Mouse (Mus musculus) cerebellum, adult (tissue): Measurements from ENCODE around the gene Mpped1.

ENCODE experiments used
- ATAC-seq: cut with Nextera tagmentation; 2 replicates; pipeline ENCODE4 v1.9.2; 2017; ENCODE audit warnings: mild to moderate bottlenecking, moderate library complexity, mixed read lengths; ENCODE audit not compliant: insufficient number of reproducible peaks, low FRiP score, low TSS enrichment

Mpped1 gene

GRCm38 (mm10) chr15:83779387-83779786 is at the start of gene Mpped1:
Gene Mpped1, plus strand, starts transcription at chr15:83779467.
- ATAC-seq = no peak

- no peak for ATAC-seq
These were observed 38.4 kb upstream of the Mpped1 start for GRCm38 (mm10) chr15:83740676-83741422.

DNA sequence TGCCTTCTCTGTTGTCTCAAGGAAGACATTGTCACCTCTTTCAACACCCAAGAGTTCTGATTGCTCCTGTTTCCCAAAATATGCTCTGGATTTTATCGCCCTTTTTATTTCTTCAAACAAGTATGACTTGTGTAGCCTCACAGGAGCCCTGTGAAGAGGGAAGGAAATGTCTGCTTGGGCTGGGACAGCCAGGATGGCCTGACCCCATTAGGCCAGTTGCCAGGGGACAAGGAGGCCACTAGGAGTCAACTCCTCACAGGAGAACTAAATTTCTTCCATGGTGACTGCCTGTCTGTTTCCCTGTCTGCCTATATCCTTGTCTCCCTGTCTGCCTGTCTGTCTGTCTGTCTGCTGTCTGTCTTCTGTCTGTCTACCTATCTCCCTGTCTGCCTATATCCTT is 37.2 kb upstream of the Mpped1 start:
- ATAC-seq = no peak

- no peak for ATAC-seq
These were observed 33.0 kb upstream of the Mpped1 start for GRCm38 (mm10) chr15:83746311-83746710.

DNA sequence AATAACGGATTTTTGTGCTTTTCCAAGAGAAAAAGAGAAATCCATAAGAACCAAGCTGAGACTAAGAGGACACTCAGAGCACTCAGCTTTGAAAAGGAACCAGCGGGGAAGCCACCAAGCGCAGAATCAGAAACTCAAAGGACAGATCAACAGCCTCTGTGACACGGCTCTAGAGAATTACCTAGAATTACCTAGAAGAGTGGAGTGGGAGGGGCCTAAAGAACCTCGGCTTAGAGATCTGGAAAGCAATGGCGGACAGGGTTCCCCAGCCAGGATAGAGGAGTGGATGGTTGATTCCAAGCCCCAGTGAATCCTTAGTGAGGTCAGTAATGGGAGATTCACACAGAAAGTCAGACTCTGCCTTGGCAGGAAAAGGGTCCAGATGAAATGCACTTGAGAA is 30.3 kb upstream of the Mpped1 start:
- ATAC-seq = no peak

DNA sequence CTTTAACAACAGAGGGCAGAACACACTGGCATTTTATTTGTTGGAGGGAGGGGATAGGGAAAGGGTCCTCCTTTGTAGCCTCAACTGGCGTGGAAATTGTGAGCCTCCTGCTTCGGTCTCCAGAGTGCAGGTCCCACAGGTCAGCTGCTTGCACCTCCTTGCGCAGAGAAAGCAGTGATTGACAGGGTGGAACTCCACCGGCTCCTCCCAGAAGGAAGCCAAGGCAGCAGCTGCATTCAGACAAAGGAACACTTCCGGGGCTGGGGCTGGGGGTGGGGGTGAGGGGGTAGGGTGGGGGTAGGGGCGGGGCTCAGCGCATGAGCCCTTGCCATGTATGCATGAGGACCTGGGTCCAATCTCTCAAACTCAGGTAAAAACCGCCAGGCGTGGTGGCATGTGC is 29.8 kb upstream of the Mpped1 start:
- ATAC-seq = no peak

DNA sequence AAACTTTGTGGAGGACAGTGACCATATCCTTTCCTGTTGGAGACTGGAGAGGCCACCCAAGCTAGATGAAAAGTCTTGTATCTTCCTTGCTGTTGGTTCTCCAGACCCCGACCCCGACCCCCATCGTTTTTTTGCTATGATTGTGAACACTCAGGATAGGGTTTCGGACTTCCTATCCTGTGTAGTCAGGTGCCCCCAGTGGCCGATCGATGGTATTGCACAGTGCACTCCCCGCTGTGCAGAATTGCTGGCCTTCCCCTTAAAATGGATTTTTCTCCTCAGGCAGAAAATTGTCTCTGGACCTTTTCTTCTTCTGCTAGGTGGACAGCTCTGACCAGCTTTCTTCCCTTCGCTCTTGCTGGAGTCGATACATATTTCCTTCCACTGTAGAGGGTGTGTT is 22.5 kb upstream of the Mpped1 start:
- ATAC-seq = no peak

GRCm38 (mm10) chr15:83758958-83759357 is 20.3 kb upstream of the Mpped1 start:
- ATAC-seq = no peak

DNA sequence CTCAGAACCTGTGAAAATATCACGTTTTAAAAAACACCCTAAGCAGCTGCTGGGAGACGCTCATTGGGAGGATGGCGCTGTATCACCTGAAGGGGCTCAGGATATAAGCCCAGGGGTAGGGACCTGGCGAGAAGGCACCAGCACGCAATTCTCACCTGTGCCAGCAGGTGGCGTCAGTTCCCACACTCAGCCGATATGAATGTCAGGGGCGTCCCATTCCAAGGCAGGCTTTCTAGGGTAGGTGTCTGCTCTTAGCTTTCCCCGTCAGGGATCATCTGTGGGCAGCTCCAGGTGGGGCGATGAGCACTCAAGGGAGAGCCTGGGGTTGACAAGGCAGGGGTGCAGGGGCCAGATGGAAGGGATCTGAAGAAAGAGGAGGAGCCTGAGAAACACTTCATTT is 18.6 kb upstream of the Mpped1 start:
- ATAC-seq = no peak

DNA sequence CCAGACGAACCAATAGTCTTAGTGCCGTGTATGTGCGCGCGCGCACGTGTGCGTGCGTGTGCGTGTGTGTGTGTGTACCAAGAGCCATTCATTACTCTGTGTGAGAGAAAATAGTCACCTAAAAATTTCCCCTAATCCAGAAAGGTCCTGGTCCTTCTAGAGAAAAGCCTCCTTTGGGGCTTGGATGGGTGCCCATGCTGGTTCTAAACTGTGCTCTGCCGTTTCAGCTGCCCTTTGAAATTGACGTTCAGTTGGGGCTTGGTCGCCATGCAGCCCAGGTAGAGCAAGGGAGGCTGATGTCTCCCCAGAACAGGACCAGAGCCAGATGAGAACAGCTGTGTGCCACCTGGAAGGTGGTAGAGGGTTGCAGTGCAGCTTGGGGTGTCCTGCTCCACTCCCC is 17.8 kb upstream of the Mpped1 start:
- no peak for ATAC-seq

- ATAC-seq = no peak
These were observed 13.8 kb upstream of the Mpped1 start for GRCm38 (mm10) chr15:83765388-83766029.

GRCm38 (mm10) chr15:83771346-83772053 is 7.8 kb upstream of the Mpped1 start:
- ATAC-seq = 0 out of 2 replicates have a peak, but pooled peaks have one; percentile 40

- no peak for ATAC-seq
These were observed 6.8 kb upstream of the Mpped1 start for GRCm38 (mm10) chr15:83772460-83772859.

GRCm38 (mm10) chr15:83772953-83773352 is 6.3 kb upstream of the Mpped1 start:
- ATAC-seq = no peak

DNA sequence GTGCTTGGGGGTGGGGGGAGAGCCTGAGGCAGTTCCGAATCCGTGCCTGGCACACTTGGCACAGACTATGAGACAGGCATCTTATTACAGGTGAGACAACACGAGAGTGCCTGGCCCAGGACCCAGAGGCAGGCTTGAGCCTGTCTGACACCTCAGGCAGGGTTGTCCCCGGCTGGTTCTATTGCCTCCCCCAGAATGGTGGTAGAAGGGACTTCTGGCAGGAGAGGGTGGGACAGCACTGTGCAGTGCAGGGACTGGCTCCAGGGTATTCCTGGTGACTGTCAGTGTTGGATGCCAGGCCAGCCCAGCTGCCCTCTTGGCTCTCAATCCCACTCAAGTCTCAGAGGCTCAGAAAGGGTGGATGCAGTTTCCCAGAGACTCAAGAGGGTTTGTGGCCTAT is 4.3 kb upstream of the Mpped1 start:
- no peak for ATAC-seq

DNA sequence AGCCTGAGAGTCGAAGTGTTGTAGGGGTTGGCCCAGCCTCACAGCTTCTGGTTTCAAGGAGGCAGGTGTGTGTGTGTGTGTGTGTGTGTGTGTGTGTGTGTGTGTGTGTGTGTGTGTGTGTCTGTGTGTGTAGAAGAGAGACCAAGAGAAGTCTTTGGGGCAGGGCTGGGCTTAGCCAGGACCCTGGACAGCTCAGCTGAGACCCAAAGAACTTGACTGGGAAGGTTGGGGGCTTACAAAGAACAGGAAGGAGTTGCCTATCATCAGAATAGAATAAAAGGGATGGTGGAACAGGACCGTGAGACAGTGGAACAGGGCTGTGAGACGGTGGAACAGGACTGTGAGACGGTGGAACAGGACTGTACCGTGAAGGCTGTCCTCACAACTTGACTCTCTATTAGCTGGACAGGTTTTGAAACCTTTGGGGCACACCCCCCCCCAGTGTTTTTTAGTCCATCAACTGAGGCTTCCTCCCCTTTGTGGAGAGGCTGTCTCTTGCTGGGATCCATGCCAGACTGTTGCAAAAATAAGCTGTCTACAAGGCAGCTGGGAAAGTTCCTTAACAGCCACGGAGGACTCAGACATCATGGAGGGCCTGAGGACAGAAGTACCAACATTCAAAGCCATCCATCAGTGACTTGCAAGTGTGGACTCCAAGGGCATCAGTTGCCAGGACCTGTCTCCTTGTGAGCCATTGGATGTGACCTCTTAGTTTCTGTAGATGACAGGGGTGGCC is 2.8 kb upstream of the Mpped1 start:
- ATAC-seq = no peak

- ATAC-seq = no peak
These were observed 1.8 kb upstream of the Mpped1 start for GRCm38 (mm10) chr15:83777476-83777875.

- ATAC-seq = no peak
These were observed 831 bp downstream of the Mpped1 start for GRCm38 (mm10) chr15:83779855-83780740.

DNA sequence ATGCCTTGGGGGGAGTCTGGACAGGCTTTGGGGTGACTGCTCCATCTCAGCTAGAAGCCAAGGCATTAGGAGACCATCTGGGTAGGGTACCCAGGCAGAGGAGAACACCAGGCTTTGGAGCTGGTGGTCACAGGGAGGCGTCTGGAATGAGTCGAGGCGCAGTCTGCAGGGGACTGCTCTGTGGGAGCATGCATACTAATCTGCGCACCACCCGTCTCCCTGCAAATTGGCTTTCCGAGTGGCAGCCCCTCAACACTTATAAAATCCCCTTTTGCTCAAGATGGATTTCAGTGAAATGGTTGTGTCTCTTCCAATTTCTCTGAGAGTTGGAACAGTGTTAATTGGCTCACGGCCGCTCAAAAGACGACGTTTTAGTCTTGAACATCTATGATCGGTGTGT is 2.0 kb downstream of the Mpped1 start:
- ATAC-seq = no peak

DNA sequence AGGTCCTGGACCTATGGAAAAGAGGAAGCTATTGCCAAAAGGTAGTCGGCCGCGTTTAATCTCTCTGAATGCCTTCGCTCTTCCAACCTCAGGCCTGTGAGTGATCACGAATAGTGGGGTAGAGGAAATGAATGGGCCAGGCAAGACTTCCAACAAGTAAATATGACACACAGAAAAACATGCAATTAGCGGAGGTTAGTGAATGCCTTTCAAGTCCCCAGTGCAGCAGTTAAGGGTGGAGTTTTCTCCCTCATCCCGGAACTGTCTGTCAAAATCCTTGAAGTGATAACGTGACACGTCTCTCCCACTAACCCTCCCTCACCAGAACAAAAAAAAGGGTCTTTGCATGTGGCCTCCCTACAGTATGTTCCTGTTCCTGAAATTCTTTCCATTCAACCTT is 3.0 kb downstream of the Mpped1 start:
- no peak for ATAC-seq
